Comparison of ENCODE assay signal across 8 mouse cellular contexts in the genomic region with DNA sequence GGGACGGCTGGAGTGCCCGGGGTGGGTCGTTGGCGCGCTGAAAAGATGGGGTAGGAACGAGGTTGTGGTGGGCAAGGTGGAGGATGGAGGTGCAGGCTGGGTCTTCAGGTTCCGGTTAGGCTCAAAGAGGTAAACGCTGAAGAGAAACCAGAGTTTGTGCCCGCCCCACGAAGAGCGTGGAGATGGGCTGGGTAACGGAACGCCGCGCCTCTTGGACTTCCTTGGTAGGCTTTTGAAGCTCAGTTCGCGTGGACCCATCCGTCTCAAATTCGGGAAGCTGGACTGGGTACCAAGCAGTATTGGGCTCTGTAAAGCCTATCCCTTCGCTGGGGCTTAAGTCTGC. TPM values are rescaled to one million over a fixed set of nuclear protein-coding genes. Genes with fewer than 3 reads are reported as not detected.
DNase-seq lines count a peak whose midpoint lies in the region; ATAC-seq and TF ChIP-seq lines count a peak whose summit lies in the region.

No protein-coding gene starts in this region.

- intact Hi-C loops in heart, postnatal 25 days (cut with DNase I): loop anchor here (1.0 to 10.0 kb wide), 4 partner anchors 44 to 260 kb away; a partner anchor contains a TSS

- DNase-seq in gastrocnemius, postnatal 10 days: peak; percentile 47
- no peak for DNase-seq in gastrocnemius, adult 8-10 months (ENCODE audit: low spot score in 2 of 2)
- peak; percentile 83 for DNase-seq in CD4-positive, CD25-positive, alpha-beta regulatory T cell, adult 2 months (ENCODE audit: low read depth, low spot score)
- peak; percentile 29 for DNase-seq in heart, postnatal 25 days (ENCODE audit: low spot score)
- DNase-seq in cerebellum, postnatal 10 days: no peak

- WGBS in limb, embryonic 13.5 days: under 1% methylated on average over 20 of the region's 20 CpGs
- WGBS in midbrain, embryonic 12.5 days: under 1% methylated on average over 20 of the region's 20 CpGs

- TF ChIP-seq POLR2A in cortical plate, adult 2 months (IDR thresholded peaks at IDR 0.05; ENCODE audit: extremely low read depth, insufficient read depth, low read length): no peak

- peaks cover 10% of the 10 kb centered on the region for H3K36me3 ChIP-seq in limb, embryonic 13.5 days
- peaks cover 12% of the 10 kb centered on the region for H3K36me3 ChIP-seq in midbrain, embryonic 12.5 days

- peak overlapping the region; percentile 53 for H3K4me3 ChIP-seq in cortical plate, adult 2 months (ENCODE audit: insufficient read depth, low read length)
- H3K4me3 ChIP-seq in limb, embryonic 13.5 days: peak overlapping the region; percentile 84
- peak overlapping the region; percentile 80 for H3K4me3 ChIP-seq in midbrain, embryonic 12.5 days

- no peaks in the 10 kb centered on the region for H3K9me3 ChIP-seq in limb, embryonic 13.5 days
- H3K9me3 ChIP-seq in midbrain, embryonic 12.5 days: no peaks in the 10 kb centered on the region

- H3K27me3 ChIP-seq in limb, embryonic 13.5 days: no peaks in the 10 kb centered on the region
- H3K27me3 ChIP-seq in midbrain, embryonic 12.5 days: no peaks in the 10 kb centered on the region

- peak overlapping the region; percentile 77 for H3K4me2 ChIP-seq in limb, embryonic 13.5 days (replicated peaks)
- peak overlapping the region; percentile 81 for H3K4me2 ChIP-seq in midbrain, embryonic 12.5 days (replicated peaks)

- no peaks in the 10 kb centered on the region for H3K4me1 ChIP-seq in cortical plate, adult 2 months (ENCODE audit: control insufficient read depth, insufficient read depth, low read length)
- H3K4me1 ChIP-seq in limb, embryonic 13.5 days: peaks cover 21% of the 10 kb centered on the region
- H3K4me1 ChIP-seq in midbrain, embryonic 12.5 days: peaks cover 23% of the 10 kb centered on the region

- H3K27ac ChIP-seq in cortical plate, adult 2 months (ENCODE audit: insufficient read depth, low read length): peak overlapping the region; percentile 53; the same call in 1 of the 2 replicates
- peak overlapping the region; percentile 85 for H3K27ac ChIP-seq in limb, embryonic 13.5 days
- peak overlapping the region; percentile 75 for H3K27ac ChIP-seq in midbrain, embryonic 12.5 days (replicated peaks)

- H3K9ac ChIP-seq in limb, embryonic 13.5 days: peak overlapping the region; percentile 83
- H3K9ac ChIP-seq in midbrain, embryonic 12.5 days (replicated peaks): peak overlapping the region; percentile 84

- no peak for TF ChIP-seq CTCF in cortical plate, adult 2 months (IDR thresholded peaks at IDR 0.05; ENCODE audit: extremely low read depth, insufficient read depth, low read length)

- ATAC-seq in limb, embryonic 13.5 days (ENCODE audit: low FRiP score, low read depth): no peak; the same call in 1 of the 2 replicates
- ATAC-seq in midbrain, embryonic 12.5 days (ENCODE audit: low FRiP score, low read depth): no peak; the same call in 1 of the 2 replicates

RNA-seq across cellular contexts. Expression of a gene that starts 0.5 kb away (rescaled TPM):
- 100 to 1,000 TPM; 176 to 183 TPM for total RNA-seq in gastrocnemius, postnatal 10 days (2021)
- 100 to 1,000 TPM in 3 of 4 experiments, 10 to 100 TPM in 1; 90.7 to 109 (median 107) TPM for total RNA-seq in gastrocnemius, adult 8-10 months (2022)
- 173 and 188 TPM in 2 replicates for polyA plus RNA-seq in cortical plate, adult 2 months (2012; rRNA removed)
- 10 to 100 TPM; 83.8 to 97.6 TPM for total RNA-seq in heart, postnatal 25 days (2021)
- polyA plus RNA-seq in limb, embryonic 13.5 days (2015; fragmentation: Nextera tagmentation; extraction: Ambion mirVana): 1,754 and 1,889 TPM in 2 replicates
- polyA plus RNA-seq in midbrain, embryonic 12.5 days (2016; fragmentation: Nextera tagmentation; extraction: Ambion mirVana): 1,454 and 1,508 TPM in 2 replicates

RNA-seq across cellular contexts. Expression of a gene that starts 0.7 kb away (rescaled TPM):
- 10 to 100 TPM; 22.7 to 25.9 TPM for total RNA-seq in gastrocnemius, postnatal 10 days (2021)
- 10 to 100 TPM; 29.8 to 41.7 (median 32.2) TPM for total RNA-seq in gastrocnemius, adult 8-10 months (2022)
- 25.6 and 25.9 TPM in 2 replicates for polyA plus RNA-seq in cortical plate, adult 2 months (2012; rRNA removed)
- total RNA-seq in heart, postnatal 25 days (2021): 10 to 100 TPM; 16.2 to 17.4 TPM
- polyA plus RNA-seq in limb, embryonic 13.5 days (2015; fragmentation: Nextera tagmentation; extraction: Ambion mirVana): 58.0 and 59.5 TPM in 2 replicates
- polyA plus RNA-seq in midbrain, embryonic 12.5 days (2016; fragmentation: Nextera tagmentation; extraction: Ambion mirVana): 71.2 and 72.3 TPM in 2 replicates

Comparison
In these comparisons a context has a peak if more than half of its experiments do, and no peak if none do; other contexts are left out.
1. DNase-seq: peak in gastrocnemius, postnatal 10 days (single experiment), CD4-positive, CD25-positive, alpha-beta regulatory T cell, adult 2 months (single experiment) and heart, postnatal 25 days (single experiment); none in gastrocnemius, adult 8-10 months (0 of 2) and cerebellum, postnatal 10 days (0 of 2).
2. Peak in every context shown above with its lines, with median percentiles within 50 percentile points of each other: H3K27ac ChIP-seq and H3K4me3 ChIP-seq.